ENCODE assay signal across 8 mouse cellular contexts in the genomic region with DNA sequence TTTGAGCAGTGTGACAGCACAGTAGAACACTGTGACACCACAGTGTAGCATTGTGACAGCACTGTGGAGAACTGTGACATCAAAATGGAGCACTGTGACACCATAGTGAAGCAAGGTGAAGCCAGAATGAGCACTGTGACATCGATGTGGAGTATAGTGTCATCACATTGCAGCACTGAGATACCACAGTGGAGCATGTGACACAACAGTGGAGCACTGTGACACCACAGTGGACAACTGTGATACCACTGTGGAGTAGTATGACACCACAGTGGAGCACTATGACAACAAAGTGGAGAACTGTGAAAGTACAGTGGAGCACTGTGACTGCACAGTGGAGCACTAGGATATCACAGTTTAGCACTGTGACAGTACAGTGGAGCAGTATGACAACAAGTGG.
DNase-seq lines count a peak whose midpoint lies in the region; ATAC-seq lines count a peak whose summit lies in the region.

No protein-coding gene starts in this region.

- 0 out of 2 replicates have a peak, but pooled peaks have one; percentile 14 for ATAC-seq in neutrophil, adult 5-6 weeks (ENCODE audit: extremely low read depth, insufficient number of reproducible peaks, low FRiP score, poor library complexity, severe bottlenecking)

- DNase-seq in gastrocnemius, postnatal 10 days, result peak; percentile 3
- DNase-seq in gastrocnemius, postnatal 25 days, result no peak
- DNase-seq in thymus, postnatal 10 days (ENCODE audit: low spot score in 2 of 2), result peak; percentile 1 to 9
- no peak for DNase-seq in thymus, postnatal 25 days
- DNase-seq in liver, result peak; percentile 3
- no peak for DNase-seq in layer of hippocampus, postnatal 36 days
- DNase-seq in layer of hippocampus, adult 9-10 months (ENCODE audit: low spot score), result no peak

Comparison
In these comparisons a context has a peak if more than half of its experiments do, and no peak if none do; other contexts are left out.
1. DNase-seq: peak in gastrocnemius, postnatal 10 days (single experiment), thymus, postnatal 10 days (2 of 2) and liver (single experiment); none in gastrocnemius, postnatal 25 days (single experiment), thymus, postnatal 25 days (single experiment), layer of hippocampus, postnatal 36 days (0 of 2) and layer of hippocampus, adult 9-10 months (single experiment).